ENCODE assay signal across 1 mouse cellular context in genomic region chr9:25216210-25216609, GRCm38 (mm10).
TF ChIP-seq lines count a peak whose summit lies in the region.

No protein-coding gene starts in this region.

TF ChIP-seq in MEL, 35 proteins besides CTCF, POLR2A, EP300 and RAD21 (continued from another document):
- TF ChIP-seq MEF2A (IDR thresholded peaks at IDR 0.05; ENCODE audit: extremely low read depth, insufficient replicate concordance, low read depth, low read length, poor library complexity, severe bottlenecking) (no peak), MAZ (IDR thresholded peaks at IDR 0.05; ENCODE audit: low read depth, low read length) (no peak), MYB (IDR thresholded peaks at IDR 0.05; ENCODE audit: low read depth, low read length) (no peak), ZC3H11A (IDR thresholded peaks at IDR 0.05; ENCODE audit: low read depth, low read length) (no peak), MXI1 (IDR thresholded peaks at IDR 0.05; ENCODE audit: low read depth, low read length) (no peak), CHD2 (IDR thresholded peaks at IDR 0.05; ENCODE audit: low read length) (no peak), SMC3 (IDR thresholded peaks at IDR 0.05; ENCODE audit: low read depth, low read length) (no peak), E2F4 (IDR thresholded peaks at IDR 0.05; ENCODE audit: borderline replicate concordance, low read depth, low read length) (no peak), ETS1 (IDR thresholded peaks at IDR 0.05; ENCODE audit: low read depth, low read length) (peak; percentile 43; the same call in 1 of the 2 replicates), ZMIZ1 (IDR thresholded peaks at IDR 0.05; ENCODE audit: low read depth, low read length) (no peak)
